Mouse (Mus musculus): ENCODE results near the gene Fancf.

- TF ChIP-seq GATA1 (IDR thresholded peaks at IDR 0.05; ENCODE audit: low read length) (no peak), TAL1 (IDR thresholded peaks at IDR 0.05; ENCODE audit: low read length) (no peak)
These were observed 10.0 kb upstream of the Fancf start for GRCm38 (mm10) chr7:51872041-51872440.
